ENCODE assay signal across 29 mouse cellular contexts in genomic region chr5:122306536-122306935, GRCm38 (mm10).
"Had no signal": no experiment of that assay in that cellular context is flagged by ENCODE, and none has a peak within 500 bp of the region (broad histone marks: within the 10 kb centered on the region; RNA-seq: fewer than 3 reads in every experiment).

No protein-coding gene starts in this region.

- H3K9ac ChIP-seq: limb, embryonic 12.5 days; limb, embryonic 13.5 days; liver, embryonic 12.5 days; liver, embryonic 13.5 days; liver, embryonic 14.5 days; liver, embryonic 15.5 days; lung, embryonic 14.5 days; lung, embryonic 15.5 days; midbrain, embryonic 12.5 days; midbrain, embryonic 13.5 days; midbrain, embryonic 15.5 days; neural tube, embryonic 12.5 days; neural tube, embryonic 13.5 days had no signal

- H3K27ac ChIP-seq: left cerebral cortex, adult 2 months; limb, embryonic 12.5 days; limb, embryonic 13.5 days; liver, embryonic 12.5 days; liver, embryonic 13.5 days; liver, embryonic 14.5 days; liver, embryonic 15.5 days; lung, embryonic 15.5 days; macrophage; midbrain, embryonic 10.5 days; midbrain, embryonic 12.5 days; midbrain, embryonic 13.5 days; midbrain, embryonic 15.5 days; neural tube, embryonic 12.5 days; neural tube, embryonic 13.5 days had no signal

- DNase-seq: left cerebral cortex, postnatal 4 days; liver, embryonic 13.5 days; lung, adult 18-20 months; lung, adult 2 months; lung, embryonic 14.5 days; lung, postnatal 10 days; lung, postnatal 14 days; lung, postnatal 36 days; lung, postnatal 4 days; midbrain, embryonic 14.5 days had no signal

- H3K9me3 ChIP-seq: limb, embryonic 12.5 days; limb, embryonic 13.5 days; liver, embryonic 12.5 days; liver, embryonic 13.5 days; liver, embryonic 15.5 days; lung, embryonic 15.5 days; megakaryocyte, embryonic 14.5 days; midbrain, embryonic 10.5 days; midbrain, embryonic 12.5 days; midbrain, embryonic 13.5 days; midbrain, embryonic 15.5 days; neural tube, embryonic 12.5 days; neural tube, embryonic 13.5 days had no signal

- H3K4me2 ChIP-seq: limb, embryonic 12.5 days; limb, embryonic 13.5 days; liver, embryonic 12.5 days; liver, embryonic 13.5 days; liver, embryonic 15.5 days; lung, embryonic 14.5 days; lung, embryonic 15.5 days; midbrain, embryonic 11.5 days; midbrain, embryonic 12.5 days; midbrain, embryonic 13.5 days; midbrain, embryonic 15.5 days; neural tube, embryonic 12.5 days; neural tube, embryonic 13.5 days had no signal

- H3K4me3 ChIP-seq: left cerebral cortex, adult 2 months; limb, embryonic 12.5 days; limb, embryonic 13.5 days; liver, embryonic 12.5 days; liver, embryonic 13.5 days; liver, embryonic 15.5 days; lung, embryonic 15.5 days; megakaryocyte, embryonic 14.5 days; midbrain, embryonic 10.5 days; midbrain, embryonic 12.5 days; midbrain, embryonic 13.5 days; midbrain, embryonic 15.5 days; myocyte; neural tube, embryonic 12.5 days; neural tube, embryonic 13.5 days had no signal

- ATAC-seq: liver, embryonic 12.5 days; lung, postnatal 0 days; midbrain, embryonic 13.5 days; midbrain, embryonic 15.5 days; midbrain, embryonic 16.5 days had no signal

- H3K27me3 ChIP-seq: limb, embryonic 12.5 days; limb, embryonic 13.5 days; liver, embryonic 12.5 days; liver, embryonic 13.5 days; liver, embryonic 15.5 days; lung, embryonic 15.5 days; megakaryocyte, embryonic 14.5 days; midbrain, embryonic 12.5 days; midbrain, embryonic 13.5 days; midbrain, embryonic 15.5 days; neural tube, embryonic 12.5 days; neural tube, embryonic 13.5 days had no signal
